Mouse (Mus musculus): ENCODE data around the gene Rmnd5b. TPM values are rescaled to one million over a fixed set of nuclear protein-coding genes. Genes with fewer than 3 reads are reported as not detected.

Gene Rmnd5b
- polyA plus RNA-seq, 1 experiment from 2014 or later = 77.0 TPM

DNA sequence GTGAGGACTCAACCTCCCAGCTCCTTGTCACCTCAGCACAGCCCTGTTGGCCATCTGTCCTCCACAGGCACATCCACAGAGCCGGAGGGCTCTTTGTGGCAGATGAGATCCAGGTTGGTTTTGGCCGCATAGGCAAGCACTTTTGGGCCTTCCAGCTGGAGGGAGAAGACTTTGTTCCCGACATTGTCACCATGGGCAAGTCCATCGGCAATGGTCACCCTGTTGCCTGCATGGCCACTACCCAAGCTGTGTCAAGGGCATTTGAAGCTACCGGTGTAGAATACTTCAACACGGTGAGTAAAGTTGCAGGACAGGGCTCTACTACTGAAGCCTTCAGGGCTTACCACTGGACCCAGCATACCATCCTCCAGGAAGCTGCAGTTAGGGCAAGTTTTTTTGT is 41.8 kb downstream of the Rmnd5b start:
- no peaks in the 10 kb centered on the region for H3K27me3 ChIP-seq (replicated peaks; ENCODE audit: control insufficient read depth, insufficient read depth, low read length)
- H3K36me3 ChIP-seq (ENCODE audit: control insufficient read depth, insufficient read depth, low read length) = peaks cover 99% of the 10 kb centered on the region
- no peak overlapping the region for H3K27ac ChIP-seq (ENCODE audit: low read depth, low read length)
- 93% methylated on average over 6 of the region's 6 CpGs for WGBS
- no peaks in the 10 kb centered on the region for H3K4me1 ChIP-seq (ENCODE audit: control insufficient read depth, insufficient read depth, low read length)
- H3K9ac ChIP-seq (ENCODE audit: low read length) = no peak overlapping the region
- no peak for DNase-seq (ENCODE audit: low spot score)
- H3K9me3 ChIP-seq (replicated peaks; ENCODE audit: control insufficient read depth, low read length) = no peaks in the 10 kb centered on the region
- ATAC-seq = no peak
- H3K4me3 ChIP-seq (ENCODE audit: low read depth, low read length) = no peak overlapping the region
- H3K4me2 ChIP-seq (ENCODE audit: low read length) = no peak overlapping the region

- ATAC-seq (no peak), DNase-seq (ENCODE audit: low spot score) (no peak)
- WGBS = 97% methylated on average over 4 of the region's 4 CpGs
- Histone ChIP-seq H3K27ac (ENCODE audit: low read depth, low read length) (no peak overlapping the region), H3K9ac (ENCODE audit: low read length) (no peak overlapping the region), H3K27me3 (replicated peaks; ENCODE audit: control insufficient read depth, insufficient read depth, low read length) (no peaks in the 10 kb centered on the region), H3K9me3 (replicated peaks; ENCODE audit: control insufficient read depth, low read length) (no peaks in the 10 kb centered on the region), H3K4me1 (ENCODE audit: control insufficient read depth, insufficient read depth, low read length) (no peaks in the 10 kb centered on the region), H3K36me3 (ENCODE audit: control insufficient read depth, insufficient read depth, low read length) (peaks cover 99% of the 10 kb centered on the region), H3K4me2 (ENCODE audit: low read length) (no peak overlapping the region), H3K4me3 (ENCODE audit: low read depth, low read length) (no peak overlapping the region)
Observed at GRCm38 (mm10) chr11:51593368-51593767, 42.3 kb downstream of the Rmnd5b start.

- no peaks in the 10 kb centered on the region for H3K4me1 ChIP-seq (ENCODE audit: control insufficient read depth, insufficient read depth, low read length)
- H3K4me3 ChIP-seq (ENCODE audit: low read depth, low read length) = no peak overlapping the region
- no peaks in the 10 kb centered on the region for H3K9me3 ChIP-seq (replicated peaks; ENCODE audit: control insufficient read depth, low read length)
- DNase-seq (ENCODE audit: low spot score) = no peak
- no peaks in the 10 kb centered on the region for H3K27me3 ChIP-seq (replicated peaks; ENCODE audit: control insufficient read depth, insufficient read depth, low read length)
- no peak overlapping the region for H3K4me2 ChIP-seq (ENCODE audit: low read length)
- WGBS = 92% methylated on average over 7 of the region's 7 CpGs
- H3K36me3 ChIP-seq (ENCODE audit: control insufficient read depth, insufficient read depth, low read length) = peaks cover 99% of the 10 kb centered on the region
- H3K9ac ChIP-seq (ENCODE audit: low read length) = no peak overlapping the region
- H3K27ac ChIP-seq (ENCODE audit: low read depth, low read length) = no peak overlapping the region
- no peak for ATAC-seq
Observed at GRCm38 (mm10) chr11:51591915-51592314, 43.8 kb downstream of the Rmnd5b start.

- Histone ChIP-seq H3K9me3 (replicated peaks; ENCODE audit: control insufficient read depth, low read length) (no peaks in the 10 kb centered on the region), H3K9ac (ENCODE audit: low read length) (no peak overlapping the region), H3K4me3 (ENCODE audit: low read depth, low read length) (no peak overlapping the region), H3K4me2 (ENCODE audit: low read length) (no peak overlapping the region), H3K36me3 (ENCODE audit: control insufficient read depth, insufficient read depth, low read length) (peaks cover 99% of the 10 kb centered on the region), H3K4me1 (ENCODE audit: control insufficient read depth, insufficient read depth, low read length) (no peaks in the 10 kb centered on the region), H3K27ac (ENCODE audit: low read depth, low read length) (no peak overlapping the region), H3K27me3 (replicated peaks; ENCODE audit: control insufficient read depth, insufficient read depth, low read length) (no peaks in the 10 kb centered on the region)
- DNase-seq (ENCODE audit: low spot score) = peak; percentile 29
- WGBS = 78% methylated on average over 7 of the region's 7 CpGs
- no peak for ATAC-seq
Observed at GRCm38 (mm10) chr11:51591168-51591567, 44.5 kb downstream of the Rmnd5b start.

- Histone ChIP-seq H3K27me3 (replicated peaks; ENCODE audit: control insufficient read depth, insufficient read depth, low read length) (no peaks in the 10 kb centered on the region), H3K9me3 (replicated peaks; ENCODE audit: control insufficient read depth, low read length) (no peaks in the 10 kb centered on the region), H3K4me1 (ENCODE audit: control insufficient read depth, insufficient read depth, low read length) (peaks cover 3% of the 10 kb centered on the region; the same call in 1 of the 2 replicates), H3K27ac (ENCODE audit: low read depth, low read length) (no peak overlapping the region), H3K36me3 (ENCODE audit: control insufficient read depth, insufficient read depth, low read length) (peaks cover 90% of the 10 kb centered on the region), H3K4me3 (ENCODE audit: low read depth, low read length) (no peak overlapping the region), H3K4me2 (ENCODE audit: low read length) (no peak overlapping the region), H3K9ac (ENCODE audit: low read length) (no peak overlapping the region)
- ATAC-seq = no peak
- DNase-seq (ENCODE audit: low spot score) = no peak
Observed at GRCm38 (mm10) chr11:51590002-51590401, 45.7 kb downstream of the Rmnd5b start.

DNA sequence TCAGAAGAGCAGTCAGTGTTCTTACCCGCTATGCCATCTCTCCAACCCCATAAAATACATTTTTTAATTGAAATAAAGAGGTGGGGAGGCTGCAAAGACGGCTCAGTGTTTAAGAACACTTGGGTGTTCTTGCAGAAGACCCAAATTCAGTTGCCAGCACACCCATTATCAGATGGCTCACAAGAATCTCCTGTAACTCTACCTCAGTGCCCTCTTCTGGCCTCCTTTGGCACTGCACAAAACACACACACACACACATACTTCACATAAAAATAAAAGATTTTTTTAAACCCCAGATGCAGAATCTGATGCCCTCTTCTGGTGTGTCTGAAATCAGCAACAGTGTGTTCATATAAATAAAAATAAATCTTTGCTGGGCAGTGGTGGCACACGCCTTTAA is 46.9 kb downstream of the Rmnd5b start:
- Histone ChIP-seq H3K9ac (ENCODE audit: low read length) (no peak overlapping the region), H3K4me3 (ENCODE audit: low read depth, low read length) (no peak overlapping the region), H3K36me3 (ENCODE audit: control insufficient read depth, insufficient read depth, low read length) (peaks cover 78% of the 10 kb centered on the region), H3K27me3 (replicated peaks; ENCODE audit: control insufficient read depth, insufficient read depth, low read length) (no peaks in the 10 kb centered on the region), H3K27ac (ENCODE audit: low read depth, low read length) (no peak overlapping the region), H3K4me2 (ENCODE audit: low read length) (no peak overlapping the region), H3K9me3 (replicated peaks; ENCODE audit: control insufficient read depth, low read length) (no peaks in the 10 kb centered on the region), H3K4me1 (ENCODE audit: control insufficient read depth, insufficient read depth, low read length) (peaks cover 6% of the 10 kb centered on the region)
- ATAC-seq (no peak), DNase-seq (ENCODE audit: low spot score) (no peak)
- WGBS = 96% methylated on average over 3 of the region's 3 CpGs

- Histone ChIP-seq H3K4me2 (ENCODE audit: low read length) (no peak overlapping the region), H3K4me3 (ENCODE audit: low read depth, low read length) (no peak overlapping the region), H3K27me3 (replicated peaks; ENCODE audit: control insufficient read depth, insufficient read depth, low read length) (no peaks in the 10 kb centered on the region), H3K9me3 (replicated peaks; ENCODE audit: control insufficient read depth, low read length) (no peaks in the 10 kb centered on the region), H3K4me1 (ENCODE audit: control insufficient read depth, insufficient read depth, low read length) (peaks cover 10% of the 10 kb centered on the region), H3K36me3 (ENCODE audit: control insufficient read depth, insufficient read depth, low read length) (peaks cover 60% of the 10 kb centered on the region), H3K9ac (ENCODE audit: low read length) (no peak overlapping the region), H3K27ac (ENCODE audit: low read depth, low read length) (peak overlapping the region; percentile 14; the same call in 1 of the 2 replicates)
- 90% methylated on average over 1 of the region's 1 CpGs for WGBS
- ATAC-seq (no peak), DNase-seq (ENCODE audit: low spot score) (no peak)
Observed at GRCm38 (mm10) chr11:51587059-51587458, 48.6 kb downstream of the Rmnd5b start.

- H3K36me3 ChIP-seq (ENCODE audit: control insufficient read depth, insufficient read depth, low read length) = peaks cover 54% of the 10 kb centered on the region
- ATAC-seq = no peak
- peak overlapping the region; percentile 30; the same call in 1 of the 2 replicates for H3K27ac ChIP-seq (ENCODE audit: low read depth, low read length)
Observed at GRCm38 (mm10) chr11:51586411-51586810, 49.3 kb downstream of the Rmnd5b start.

GRCm38 (mm10) chr11:51585608-51586252 is 50.0 kb downstream of the Rmnd5b start:
- DNase-seq (ENCODE audit: low spot score) (no peak), ATAC-seq (no peak)
- H3K4me2 ChIP-seq (ENCODE audit: low read length) = peak overlapping the region; percentile 91
- H3K36me3 ChIP-seq (ENCODE audit: control insufficient read depth, insufficient read depth, low read length) = peaks cover 47% of the 10 kb centered on the region
- H3K9me3 ChIP-seq (replicated peaks; ENCODE audit: control insufficient read depth, low read length) = no peaks in the 10 kb centered on the region
- 70% methylated on average over 8 of the region's 8 CpGs for WGBS
- peaks cover 10% of the 10 kb centered on the region for H3K4me1 ChIP-seq (ENCODE audit: control insufficient read depth, insufficient read depth, low read length)
- peak overlapping the region; percentile 90 for H3K9ac ChIP-seq (ENCODE audit: low read length)
- H3K4me3 ChIP-seq (ENCODE audit: low read depth, low read length) = 0 out of 2 replicates have a peak overlapping the region, but pooled peaks have one; percentile 60
- peak overlapping the region; percentile 30; the same call in 1 of the 2 replicates for H3K27ac ChIP-seq (ENCODE audit: low read depth, low read length)
- H3K27me3 ChIP-seq (replicated peaks; ENCODE audit: control insufficient read depth, insufficient read depth, low read length) = no peaks in the 10 kb centered on the region

More at GRCm38 (mm10) chr11:51586411-51586810, 49.3 kb downstream of the Rmnd5b start:
- 84% methylated on average over 13 of the region's 13 CpGs for WGBS
- H3K4me2 ChIP-seq (ENCODE audit: low read length) = no peak overlapping the region
- H3K4me3 ChIP-seq (ENCODE audit: low read depth, low read length) = no peak overlapping the region
- H3K9me3 ChIP-seq (replicated peaks; ENCODE audit: control insufficient read depth, low read length) = no peaks in the 10 kb centered on the region
- no peak overlapping the region for H3K9ac ChIP-seq (ENCODE audit: low read length)
- no peak for DNase-seq (ENCODE audit: low spot score)
- H3K4me1 ChIP-seq (ENCODE audit: control insufficient read depth, insufficient read depth, low read length) = peaks cover 10% of the 10 kb centered on the region
- no peaks in the 10 kb centered on the region for H3K27me3 ChIP-seq (replicated peaks; ENCODE audit: control insufficient read depth, insufficient read depth, low read length)

All from forebrain, embryonic 14.5 days (tissue).